In the genomic region with DNA sequence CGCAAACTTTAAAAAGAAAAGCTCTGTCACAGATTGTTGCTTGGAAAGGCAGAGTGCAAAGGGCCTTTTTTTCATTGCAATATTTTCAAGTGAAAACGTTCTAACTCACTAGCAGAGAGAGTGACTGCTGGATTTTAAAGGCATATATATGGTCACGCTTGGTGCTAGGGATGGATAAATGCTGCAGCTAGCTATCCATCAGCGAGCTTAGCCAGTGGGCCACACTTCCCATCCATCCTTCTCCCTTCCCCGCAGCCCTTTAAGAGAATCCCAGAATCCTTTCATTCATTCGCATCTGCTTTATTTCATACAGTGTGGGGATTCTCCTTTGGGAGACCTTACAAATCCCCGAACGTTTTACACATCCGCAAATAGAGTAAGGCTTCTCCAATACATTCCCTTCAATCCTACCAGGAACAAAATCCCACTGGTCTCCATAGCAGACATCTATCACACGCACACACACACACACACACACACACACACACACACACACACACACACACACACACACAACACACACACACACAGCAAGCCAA, we compare ENCODE assay signal across 8 mouse cellular contexts. TPM values are rescaled to one million over a fixed set of nuclear protein-coding genes. Genes with fewer than 3 reads are reported as not detected.
DNase-seq lines count a peak whose midpoint lies in the region; ATAC-seq and TF ChIP-seq lines count a peak whose summit lies in the region.

No protein-coding gene starts in this region.

- H3K9me3 ChIP-seq in embryonic facial prominence, embryonic 10.5 days = no peaks in the 10 kb centered on the region
- no peaks in the 10 kb centered on the region for H3K9me3 ChIP-seq in hindbrain, embryonic 15.5 days
- no peaks in the 10 kb centered on the region for H3K9me3 ChIP-seq in midbrain, embryonic 15.5 days

- no peak for TF ChIP-seq CTCF in kidney, adult 2 months (conservative IDR thresholded peaks at IDR 0.05; ENCODE audit: insufficient read depth, insufficient read length, low read depth, low read length)

- peak overlapping the region; percentile 80 for H3K4me2 ChIP-seq in hindbrain, embryonic 15.5 days
- peak overlapping the region; percentile 62 for H3K4me2 ChIP-seq in midbrain, embryonic 15.5 days

- peak overlapping the region; percentile 67 for H3K4me3 ChIP-seq in kidney, adult 2 months (ENCODE audit: insufficient read depth, low read depth, low read length)
- peak overlapping the region; percentile 62 for H3K4me3 ChIP-seq in embryonic facial prominence, embryonic 10.5 days
- H3K4me3 ChIP-seq in hindbrain, embryonic 15.5 days = peak overlapping the region; percentile 41
- peak overlapping the region; percentile 40 for H3K4me3 ChIP-seq in midbrain, embryonic 15.5 days

- H3K9ac ChIP-seq in hindbrain, embryonic 15.5 days = peak overlapping the region; percentile 54
- H3K9ac ChIP-seq in midbrain, embryonic 15.5 days = peak overlapping the region; percentile 51

- H3K27me3 ChIP-seq in kidney, adult 2 months (replicated peaks; ENCODE audit: control insufficient read depth, insufficient read depth, low read length) = no peaks in the 10 kb centered on the region
- H3K27me3 ChIP-seq in embryonic facial prominence, embryonic 10.5 days (replicated peaks; ENCODE audit: low read depth, poor library complexity, severe bottlenecking) = peaks cover 38% of the 10 kb centered on the region
- 0 out of 2 replicates have a peak, but pooled peaks cover 3% of the 10 kb centered on the region for H3K27me3 ChIP-seq in hindbrain, embryonic 15.5 days
- no peaks in the 10 kb centered on the region; the same call in 1 of the 2 replicates for H3K27me3 ChIP-seq in midbrain, embryonic 15.5 days (replicated peaks)

- no peaks in the 10 kb centered on the region for H3K36me3 ChIP-seq in kidney, adult 2 months (ENCODE audit: control insufficient read depth, insufficient read depth, low read length)
- H3K36me3 ChIP-seq in embryonic facial prominence, embryonic 10.5 days (replicated peaks) = no peaks in the 10 kb centered on the region
- no peaks in the 10 kb centered on the region for H3K36me3 ChIP-seq in hindbrain, embryonic 15.5 days
- no peaks in the 10 kb centered on the region for H3K36me3 ChIP-seq in midbrain, embryonic 15.5 days (replicated peaks)

- no peaks in the 10 kb centered on the region for H3K4me1 ChIP-seq in kidney, adult 2 months (ENCODE audit: control insufficient read depth, insufficient read depth, low read length)
- peaks cover 19% of the 10 kb centered on the region for H3K4me1 ChIP-seq in embryonic facial prominence, embryonic 10.5 days
- H3K4me1 ChIP-seq in hindbrain, embryonic 15.5 days (replicated peaks) = peaks cover 14% of the 10 kb centered on the region
- H3K4me1 ChIP-seq in midbrain, embryonic 15.5 days = peaks cover 9% of the 10 kb centered on the region

- 61% methylated on average over 10 of the region's 10 CpGs for WGBS in kidney, adult 2 months
- WGBS in embryonic facial prominence, embryonic 10.5 days = 24% methylated on average over 10 of the region's 10 CpGs
- 14% methylated on average over 10 of the region's 10 CpGs for WGBS in hindbrain, embryonic 15.5 days
- 18% methylated on average over 10 of the region's 10 CpGs for WGBS in midbrain, embryonic 15.5 days

- peak; percentile 6 for ATAC-seq in hindbrain, embryonic 15.5 days (ENCODE audit: low FRiP score, low read depth)
- peak; percentile 65 for ATAC-seq in midbrain, embryonic 15.5 days (replicated peaks)

- no peak overlapping the region for H3K27ac ChIP-seq in kidney, adult 2 months (ENCODE audit: insufficient read depth, low read depth, low read length)
- peak overlapping the region; percentile 89 for H3K27ac ChIP-seq in embryonic facial prominence, embryonic 10.5 days (replicated peaks)
- peak overlapping the region; percentile 80 for H3K27ac ChIP-seq in hindbrain, embryonic 15.5 days (replicated peaks)
- peak overlapping the region; percentile 78 for H3K27ac ChIP-seq in midbrain, embryonic 15.5 days

- TF ChIP-seq POLR2A in kidney, adult 2 months (IDR thresholded peaks at IDR 0.05; ENCODE audit: low read depth, low read length) = no peak

- DNase-seq in kidney, adult 2 months = no peak
- DNase-seq in kidney, adult 18-20 months = no peak
- no peak for DNase-seq in embryonic facial prominence, embryonic 10.5 days (ENCODE audit: low spot score)
- no peak for DNase-seq in adrenal gland, postnatal 14 days
- DNase-seq in ovary, postnatal 36 days (ENCODE audit: low spot score) = no peak
- DNase-seq in thymus, postnatal 14 days = no peak

RNA-seq across cellular contexts. Expression of a gene that starts 32.9 kb away (rescaled TPM):
- 17.1 and 21.2 TPM in 2 replicates for polyA plus RNA-seq in kidney, adult 2 months (2012; rRNA removed)
- 14.7 and 18.9 TPM in 2 replicates for polyA plus RNA-seq in embryonic facial prominence, embryonic 10.5 days (2016; fragmentation: Nextera tagmentation; extraction: Ambion mirVana)
- 47.5 and 50.7 TPM in 2 replicates for polyA plus RNA-seq in hindbrain, embryonic 15.5 days (2015; fragmentation: Nextera tagmentation; extraction: Ambion mirVana)
- polyA plus RNA-seq in midbrain, embryonic 15.5 days (2015; fragmentation: Nextera tagmentation; extraction: Ambion mirVana) = 42.2 and 48.8 TPM in 2 replicates
- 109 and 110 TPM in 2 replicates for total RNA-seq in adrenal gland, postnatal 14 days (2021)
